Mouse (Mus musculus): Measurements from ENCODE around the gene Hexim1. TPM values are rescaled to one million over a fixed set of nuclear protein-coding genes. Genes with fewer than 3 reads are reported as not detected.

Gene Hexim1
- polyA plus RNA-seq, 1 experiment, result 19.0 TPM

GRCm38 (mm10) chr11:103132576-103133455 lies 16.8 kb downstream of the Hexim1 start:
- TF ChIP-seq POLR2A (IDR thresholded peaks at IDR 0.05; ENCODE audit: low read depth, low read length), result peak; percentile 87
- no peak for TF ChIP-seq CTCF (IDR thresholded peaks at IDR 0.05; ENCODE audit: borderline replicate concordance, insufficient read depth, low read length)
- Histone ChIP-seq H3K4me1 (ENCODE audit: control insufficient read depth, insufficient read depth, low read length) (peaks cover 6% of the 10 kb centered on the region; the same call in 1 of the 2 replicates), H3K4me3 (ENCODE audit: insufficient read depth, low read length) (peak overlapping the region; percentile 90), H3K27ac (ENCODE audit: insufficient read depth, low read length) (peak overlapping the region; percentile 87)

- TF ChIP-seq POLR2A (IDR thresholded peaks at IDR 0.05; ENCODE audit: low read depth, low read length) (no peak), CTCF (IDR thresholded peaks at IDR 0.05; ENCODE audit: borderline replicate concordance, insufficient read depth, low read length) (no peak)
- Histone ChIP-seq H3K27ac (ENCODE audit: insufficient read depth, low read length) (peak overlapping the region; percentile 53), H3K4me3 (ENCODE audit: insufficient read depth, low read length) (0 out of 2 replicates have a peak overlapping the region, but pooled peaks have one; percentile 3), H3K4me1 (ENCODE audit: control insufficient read depth, insufficient read depth, low read length) (peaks cover 6% of the 10 kb centered on the region; the same call in 1 of the 2 replicates)
Observed at GRCm38 (mm10) chr11:103133456-103134185, 17.6 kb downstream of the Hexim1 start.

- Histone ChIP-seq H3K4me3 (ENCODE audit: insufficient read depth, low read length) (no peak overlapping the region), H3K27ac (ENCODE audit: insufficient read depth, low read length) (peak overlapping the region; percentile 53; the same call in 1 of the 2 replicates), H3K4me1 (ENCODE audit: control insufficient read depth, insufficient read depth, low read length) (peaks cover 6% of the 10 kb centered on the region; the same call in 1 of the 2 replicates)
- TF ChIP-seq CTCF (IDR thresholded peaks at IDR 0.05; ENCODE audit: borderline replicate concordance, insufficient read depth, low read length), result no peak
- no peak for TF ChIP-seq POLR2A (IDR thresholded peaks at IDR 0.05; ENCODE audit: low read depth, low read length)
Observed at GRCm38 (mm10) chr11:103134221-103134620, 18.2 kb downstream of the Hexim1 start.

GRCm38 (mm10) chr11:103136039-103136577 lies 20.1 kb downstream of the Hexim1 start:
- TF ChIP-seq POLR2A (IDR thresholded peaks at IDR 0.05; ENCODE audit: low read depth, low read length) (no peak), CTCF (IDR thresholded peaks at IDR 0.05; ENCODE audit: borderline replicate concordance, insufficient read depth, low read length) (no peak)

GRCm38 (mm10) chr11:103139951-103140762 lies 24.1 kb downstream of the Hexim1 start:
- Histone ChIP-seq H3K27ac (ENCODE audit: insufficient read depth, low read length) (peak overlapping the region; percentile 84), H3K4me3 (ENCODE audit: insufficient read depth, low read length) (no peak overlapping the region), H3K4me1 (ENCODE audit: control insufficient read depth, insufficient read depth, low read length) (peaks cover 14% of the 10 kb centered on the region)
- TF ChIP-seq CTCF (IDR thresholded peaks at IDR 0.05; ENCODE audit: borderline replicate concordance, insufficient read depth, low read length), result no peak
- TF ChIP-seq POLR2A (IDR thresholded peaks at IDR 0.05; ENCODE audit: low read depth, low read length), result peak; percentile 19; the same call in 1 of the 2 replicates

More at GRCm38 (mm10) chr11:103136039-103136577, 20.1 kb downstream of the Hexim1 start:
- Histone ChIP-seq H3K4me1 (ENCODE audit: control insufficient read depth, insufficient read depth, low read length) (peaks cover 6% of the 10 kb centered on the region; the same call in 1 of the 2 replicates), H3K27ac (ENCODE audit: insufficient read depth, low read length) (no peak overlapping the region), H3K4me3 (ENCODE audit: insufficient read depth, low read length) (no peak overlapping the region)

GRCm38 (mm10) chr11:103140763-103141100 lies 24.7 kb downstream of the Hexim1 start:
- peak overlapping the region; percentile 84 for H3K27ac ChIP-seq (ENCODE audit: insufficient read depth, low read length)
- TF ChIP-seq CTCF (IDR thresholded peaks at IDR 0.05; ENCODE audit: borderline replicate concordance, insufficient read depth, low read length), result no peak
- 0 out of 2 replicates have a peak, but pooled peaks have one; percentile 5 for TF ChIP-seq POLR2A (IDR thresholded peaks at IDR 0.05; ENCODE audit: low read depth, low read length)
- H3K4me1 ChIP-seq (ENCODE audit: control insufficient read depth, insufficient read depth, low read length), result peaks cover 15% of the 10 kb centered on the region
- no peak overlapping the region for H3K4me3 ChIP-seq (ENCODE audit: insufficient read depth, low read length)

- H3K4me1 ChIP-seq (ENCODE audit: control insufficient read depth, insufficient read depth, low read length), result peaks cover 15% of the 10 kb centered on the region
- H3K27ac ChIP-seq (ENCODE audit: insufficient read depth, low read length), result peak overlapping the region; percentile 84
- TF ChIP-seq POLR2A (IDR thresholded peaks at IDR 0.05; ENCODE audit: low read depth, low read length) (peak; percentile 42), CTCF (IDR thresholded peaks at IDR 0.05; ENCODE audit: borderline replicate concordance, insufficient read depth, low read length) (no peak)
Observed at GRCm38 (mm10) chr11:103141101-103141943, 25.3 kb downstream of the Hexim1 start.

GRCm38 (mm10) chr11:103141944-103142255 lies 25.9 kb downstream of the Hexim1 start:
- Histone ChIP-seq H3K4me3 (ENCODE audit: insufficient read depth, low read length) (no peak overlapping the region), H3K27ac (ENCODE audit: insufficient read depth, low read length) (peak overlapping the region; percentile 84), H3K4me1 (ENCODE audit: control insufficient read depth, insufficient read depth, low read length) (peaks cover 15% of the 10 kb centered on the region)
- no peak for TF ChIP-seq POLR2A (IDR thresholded peaks at IDR 0.05; ENCODE audit: low read depth, low read length)
- no peak for TF ChIP-seq CTCF (IDR thresholded peaks at IDR 0.05; ENCODE audit: borderline replicate concordance, insufficient read depth, low read length)

More at GRCm38 (mm10) chr11:103141101-103141943, 25.3 kb downstream of the Hexim1 start:
- H3K4me3 ChIP-seq (ENCODE audit: insufficient read depth, low read length), result no peak overlapping the region
